In genomic region chr8:125492416-125492815, GRCm38 (mm10) we compare ENCODE assay signal across 21 mouse cellular contexts.
DNase-seq lines count a peak whose midpoint lies in the region; ATAC-seq lines count a peak whose summit lies in the region.
"Had no signal": no experiment of that assay in that cellular context is flagged by ENCODE, and none has a peak within 500 bp of the region (broad histone marks: within the 10 kb centered on the region; RNA-seq: fewer than 3 reads in every experiment).

No protein-coding gene starts in this region.

- no peak overlapping the region for H3K4me3 ChIP-seq in forebrain, embryonic 10.5 days
- H3K4me3 ChIP-seq in forebrain, embryonic 16.5 days (replicated peaks; ENCODE audit: low read length): no peak overlapping the region
- H3K4me3 ChIP-seq in heart, embryonic 15.5 days: no peak overlapping the region
- H3K4me3 ChIP-seq in midbrain, embryonic 16.5 days (ENCODE audit: low read depth, low read length): no peak overlapping the region
- H3K4me3 ChIP-seq: embryonic facial prominence, embryonic 15.5 days; erythroblast, embryonic 14.5 days; forebrain, embryonic 15.5 days; heart, adult 2 months; hindbrain, embryonic 10.5 days; intestine, embryonic 15.5 days had no signal

- intact Hi-C loops in heart, postnatal 14 days (cut with DNase I): no loop called here

- peak overlapping the region; percentile 13; the same call in 1 of the 2 replicates for H3K27ac ChIP-seq in forebrain, embryonic 10.5 days
- no peak overlapping the region for H3K27ac ChIP-seq in forebrain, embryonic 16.5 days (ENCODE audit: low read length)
- 0 out of 2 replicates have a peak overlapping the region, but pooled peaks have one; percentile 5 for H3K27ac ChIP-seq in heart, embryonic 15.5 days
- H3K27ac ChIP-seq in midbrain, embryonic 16.5 days (ENCODE audit: low read length): no peak overlapping the region
- H3K27ac ChIP-seq: embryonic facial prominence, embryonic 15.5 days; forebrain, embryonic 15.5 days; heart, adult 2 months; hindbrain, embryonic 10.5 days; hindbrain, embryonic 14.5 days; intestine, embryonic 15.5 days had no signal

- no peak overlapping the region for H3K9ac ChIP-seq in forebrain, embryonic 16.5 days (replicated peaks; ENCODE audit: low read depth, low read length)
- H3K9ac ChIP-seq in heart, embryonic 15.5 days: no peak overlapping the region
- no peak overlapping the region for H3K9ac ChIP-seq in midbrain, embryonic 16.5 days (ENCODE audit: low read depth, low read length)
- H3K9ac ChIP-seq: embryonic facial prominence, embryonic 15.5 days; forebrain, embryonic 15.5 days; hindbrain, embryonic 14.5 days; intestine, embryonic 15.5 days had no signal

- H3K36me3 ChIP-seq in forebrain, embryonic 10.5 days (replicated peaks): peaks cover 37% of the 10 kb centered on the region
- peaks cover 14% of the 10 kb centered on the region for H3K36me3 ChIP-seq in forebrain, embryonic 16.5 days (ENCODE audit: control insufficient read depth, insufficient read depth)
- peaks cover 32% of the 10 kb centered on the region for H3K36me3 ChIP-seq in heart, embryonic 15.5 days
- peaks cover 4% of the 10 kb centered on the region; the same call in 1 of the 2 replicates for H3K36me3 ChIP-seq in midbrain, embryonic 16.5 days (ENCODE audit: control insufficient read depth, insufficient read depth, low read length)
- H3K36me3 ChIP-seq: intestine, embryonic 15.5 days had no signal

- 83% methylated on average over 11 of the region's 11 CpGs for WGBS in forebrain, embryonic 10.5 days
- WGBS in forebrain, embryonic 16.5 days: 80% methylated on average over 11 of the region's 11 CpGs
- 45% methylated on average over 11 of the region's 11 CpGs for WGBS in heart, embryonic 15.5 days
- 88% methylated on average over 11 of the region's 11 CpGs for WGBS in midbrain, embryonic 16.5 days

- no peak for DNase-seq in forebrain, embryonic 10.5 days (ENCODE audit: extremely low spot score, low spot score)
- DNase-seq in heart, postnatal 14 days: no peak
- DNase-seq in ovary, adult 18-20 months (ENCODE audit: low spot score): peak; percentile 36
- DNase-seq in ovary, postnatal 14 days (ENCODE audit: low spot score): no peak
- DNase-seq in adrenal gland, postnatal 36 days: peak; percentile 52 to 61
- DNase-seq: cerebellum, adult 11 months; cerebellum, adult 8-10 months; cerebellum, postnatal 14 days; embryo, embryonic 11 days; gastrocnemius, postnatal 10 days; heart, adult 2 months; kidney, adult 18-20 months had no signal

- no peak overlapping the region for H3K4me2 ChIP-seq in forebrain, embryonic 16.5 days (ENCODE audit: low read length)
- H3K4me2 ChIP-seq in heart, embryonic 15.5 days: no peak overlapping the region
- no peak overlapping the region for H3K4me2 ChIP-seq in midbrain, embryonic 16.5 days (ENCODE audit: low read length)
- H3K4me2 ChIP-seq: embryonic facial prominence, embryonic 15.5 days; forebrain, embryonic 15.5 days; hindbrain, embryonic 14.5 days; intestine, embryonic 15.5 days had no signal

- H3K9me3 ChIP-seq in forebrain, embryonic 10.5 days: no peaks in the 10 kb centered on the region
- H3K9me3 ChIP-seq in forebrain, embryonic 16.5 days (ENCODE audit: control insufficient read depth, low read length): no peaks in the 10 kb centered on the region
- H3K9me3 ChIP-seq in heart, embryonic 15.5 days (replicated peaks): no peaks in the 10 kb centered on the region
- H3K9me3 ChIP-seq in midbrain, embryonic 16.5 days (replicated peaks; ENCODE audit: control insufficient read depth, low read length, poor library complexity, severe bottlenecking): no peaks in the 10 kb centered on the region
- H3K9me3 ChIP-seq: embryonic facial prominence, embryonic 15.5 days; forebrain, embryonic 15.5 days; hindbrain, embryonic 10.5 days; intestine, embryonic 15.5 days had no signal

- peaks cover 55% of the 10 kb centered on the region for H3K4me1 ChIP-seq in forebrain, embryonic 10.5 days
- peaks cover 17% of the 10 kb centered on the region for H3K4me1 ChIP-seq in forebrain, embryonic 16.5 days (replicated peaks; ENCODE audit: control insufficient read depth, insufficient read depth, low read length)
- peaks cover 51% of the 10 kb centered on the region for H3K4me1 ChIP-seq in heart, embryonic 15.5 days (replicated peaks)
- no peaks in the 10 kb centered on the region for H3K4me1 ChIP-seq in midbrain, embryonic 16.5 days (ENCODE audit: control insufficient read depth, insufficient read depth, low read length)

- H3K27me3 ChIP-seq in forebrain, embryonic 10.5 days (ENCODE audit: poor library complexity, severe bottlenecking): no peaks in the 10 kb centered on the region
- H3K27me3 ChIP-seq in forebrain, embryonic 16.5 days (replicated peaks; ENCODE audit: control insufficient read depth, insufficient read depth, low read length): no peaks in the 10 kb centered on the region
- no peaks in the 10 kb centered on the region for H3K27me3 ChIP-seq in heart, embryonic 15.5 days
- no peaks in the 10 kb centered on the region for H3K27me3 ChIP-seq in midbrain, embryonic 16.5 days (ENCODE audit: control insufficient read depth, insufficient read depth, low read depth, low read length)
- H3K27me3 ChIP-seq: forebrain, embryonic 15.5 days; intestine, embryonic 15.5 days had no signal

- ATAC-seq in forebrain, embryonic 16.5 days: no peak
- ATAC-seq in heart, embryonic 15.5 days (replicated peaks; ENCODE audit: insufficient number of reproducible peaks, insufficient read depth, low FRiP score, low read depth): no peak
- ATAC-seq in midbrain, embryonic 16.5 days: no peak
- ATAC-seq: forebrain, embryonic 15.5 days; intestine, embryonic 15.5 days had no signal

Comparison
In these comparisons a context has a peak if more than half of its experiments do, and no peak if none do; other contexts are left out.
1. DNase-seq: peak in ovary, adult 18-20 months (single experiment) and adrenal gland, postnatal 36 days (2 of 2); none in forebrain, embryonic 10.5 days (single experiment), heart, postnatal 14 days (0 of 2) and ovary, postnatal 14 days (single experiment).
2. H3K27ac ChIP-seq: peak in forebrain, embryonic 10.5 days (single experiment) and heart, embryonic 15.5 days (single experiment); none in forebrain, embryonic 16.5 days (single experiment) and midbrain, embryonic 16.5 days (single experiment).